Mouse (Mus musculus) adrenal gland, adult 2 months (tissue): ENCODE measurements around the gene Plekhg1. TPM values are rescaled to one million over a fixed set of nuclear protein-coding genes. Genes with fewer than 3 reads are reported as not detected.
A peak's percentile ranks its signal among the peaks of the same experiment; 100 is the strongest.

Source experiments
- DNase-seq: peaks from one replicate; pipeline ENCODE4 v3.0.0; 2021
- polyA plus RNA-seq: library from polyadenylated mRNA; depleted of rRNA; stranded (reverse); fragments of >200 nt; gene quantifications from 2 replicates; pipeline ENCODE4 v1.2.3, GENCODE M21; 2012
- total RNA-seq, 2 experiments: library from RNA; stranded (reverse); gene quantifications; 2 replicates each; pipeline ENCODE4 v1.2.3; 2021

Plekhg1 gene
- total and polyA plus RNA-seq, 3 experiments: 1.7 to 5.8 (median 5.0) TPM

DNA sequence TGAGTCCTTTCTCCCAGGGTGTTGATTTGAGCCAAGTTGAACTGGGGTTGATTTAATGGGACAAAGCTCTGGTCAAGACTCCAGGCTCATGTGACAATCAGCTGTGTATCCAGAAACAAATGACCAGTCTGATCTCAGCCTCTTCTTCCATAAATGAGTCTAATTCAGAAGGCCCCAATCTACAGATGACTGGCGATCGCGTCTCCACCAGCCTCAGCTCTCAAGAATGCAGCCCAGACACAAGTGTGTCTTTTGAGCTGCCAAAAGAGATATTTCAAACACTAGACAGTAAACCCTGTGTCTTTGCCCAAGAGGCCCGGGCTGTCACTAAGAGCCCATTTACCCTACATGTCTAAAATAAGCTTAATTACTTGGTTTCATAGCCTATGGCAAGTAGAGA lies 148.3 kb downstream of the Plekhg1 start:
- DNase-seq: no peak

- DNase-seq: no peak
Observed at GRCm38 (mm10) chr10:3891381-3892263, 151.5 kb downstream of the Plekhg1 start.

GRCm38 (mm10) chr10:3892368-3892767 lies 152.2 kb downstream of the Plekhg1 start:
- DNase-seq: no peak

GRCm38 (mm10) chr10:3898068-3898467 lies 157.9 kb downstream of the Plekhg1 start:
- no peak for DNase-seq

DNA sequence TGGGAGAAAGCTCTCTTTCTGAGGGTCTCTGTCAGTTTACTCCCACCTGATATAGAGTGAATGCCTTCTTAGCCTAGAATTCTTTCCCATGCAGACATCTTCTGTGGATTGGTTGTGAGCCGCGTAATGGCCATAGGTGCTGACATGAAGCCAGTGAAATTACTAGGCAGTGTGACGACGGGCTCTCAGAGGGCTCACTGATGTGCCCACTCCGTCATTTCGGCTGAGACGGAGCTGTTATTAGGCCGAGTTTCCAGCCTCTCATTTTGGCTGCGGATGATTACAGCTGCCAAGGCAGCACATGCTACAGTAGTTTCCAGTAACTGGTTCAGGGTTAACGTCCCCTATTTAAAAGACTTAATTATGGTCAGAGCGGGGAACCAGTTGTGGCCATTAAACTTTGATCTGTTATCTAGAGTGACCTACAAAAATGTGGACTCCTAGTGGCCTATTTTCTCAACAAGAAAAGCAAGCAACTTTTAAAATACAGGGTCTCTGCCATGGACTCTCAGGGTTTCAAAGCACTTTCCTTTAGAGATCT lies 160.3 kb downstream of the Plekhg1 start:
- DNase-seq: no peak

GRCm38 (mm10) chr10:3905747-3906146 lies 165.6 kb downstream of the Plekhg1 start:
- DNase-seq: no peak

GRCm38 (mm10) chr10:3914104-3914503 lies 173.9 kb downstream of the Plekhg1 start:
- DNase-seq: no peak

- DNase-seq: no peak
Observed at GRCm38 (mm10) chr10:3920368-3921152, 180.4 kb downstream of the Plekhg1 start.

DNA sequence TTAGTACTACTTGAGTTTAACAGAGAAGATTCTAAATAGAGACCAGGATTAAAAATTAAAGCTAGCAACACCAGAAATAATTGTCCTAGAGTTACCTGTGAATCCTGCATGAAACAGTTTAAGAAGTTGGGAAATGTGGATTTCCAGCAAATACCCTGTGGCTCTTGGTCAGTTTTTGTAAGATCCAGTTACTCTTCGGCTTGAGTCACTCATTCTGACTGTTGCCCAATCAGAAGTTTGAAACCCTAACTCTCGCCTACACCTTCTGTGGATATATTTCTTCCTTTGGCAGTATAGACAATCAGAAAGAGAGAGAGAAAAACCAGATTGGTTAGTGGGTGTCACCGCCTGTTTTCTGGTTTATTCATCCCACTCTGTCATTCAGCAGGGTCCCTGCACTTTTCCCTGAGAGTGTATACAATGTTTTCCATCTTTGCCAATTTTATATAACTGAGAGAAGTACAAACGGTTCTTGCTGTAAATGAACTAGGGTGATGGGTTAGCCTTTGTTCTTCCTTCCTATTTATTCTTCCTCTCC lies 187.9 kb downstream of the Plekhg1 start:
- DNase-seq: no peak

DNA sequence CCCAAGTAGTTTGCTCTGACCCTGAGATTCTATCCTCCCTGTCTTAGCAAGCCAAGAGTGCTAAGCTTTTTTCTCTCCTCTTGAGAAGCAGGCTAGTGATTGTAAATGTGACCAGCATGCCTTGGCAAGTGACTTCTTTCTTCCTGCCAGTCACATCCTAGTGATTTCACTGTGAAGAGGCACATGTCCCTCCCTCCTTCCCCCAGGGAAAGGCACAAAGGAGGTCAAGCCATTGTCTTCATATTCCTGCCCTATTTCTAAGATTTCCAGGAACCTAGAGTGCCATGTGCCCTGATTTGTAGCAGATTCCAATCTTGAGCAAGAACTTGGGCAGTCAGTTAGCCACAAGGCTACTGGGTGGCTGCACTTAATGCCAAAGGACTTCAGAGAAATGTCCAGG lies 191.7 kb downstream of the Plekhg1 start:
- DNase-seq: no peak

DNA sequence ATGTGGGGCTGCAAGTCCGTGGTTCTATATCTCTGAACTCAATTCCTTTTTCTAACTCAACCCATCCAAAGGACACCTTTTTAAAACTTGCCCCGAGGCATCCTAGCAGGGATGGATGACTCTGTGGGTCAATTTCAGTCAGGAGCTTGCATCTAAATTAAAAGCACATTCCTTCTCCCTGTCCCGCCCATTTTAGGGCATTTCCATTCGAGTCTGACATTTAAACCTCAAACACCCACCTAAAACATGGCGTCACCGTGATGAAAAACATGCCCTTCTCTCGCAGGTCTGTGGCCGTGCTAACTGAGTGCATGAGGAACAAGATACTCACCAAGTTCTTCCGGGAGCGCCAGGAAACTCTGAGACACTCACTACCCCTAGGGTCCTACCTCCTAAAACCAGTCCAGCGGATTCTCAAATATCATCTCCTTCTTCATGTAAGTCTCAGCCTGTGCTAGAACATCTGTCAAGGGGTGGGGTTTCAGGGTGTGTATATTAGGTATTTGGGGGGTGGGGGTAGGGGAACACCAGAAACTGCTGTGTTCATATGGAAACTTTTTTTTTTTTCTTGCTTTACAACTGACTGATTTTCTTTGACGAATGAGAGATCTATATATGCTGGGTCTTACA lies 193.3 kb downstream of the Plekhg1 start:
- DNase-seq: no peak

- DNase-seq: no peak
Observed at GRCm38 (mm10) chr10:3936864-3937263, 196.7 kb downstream of the Plekhg1 start.

DNA sequence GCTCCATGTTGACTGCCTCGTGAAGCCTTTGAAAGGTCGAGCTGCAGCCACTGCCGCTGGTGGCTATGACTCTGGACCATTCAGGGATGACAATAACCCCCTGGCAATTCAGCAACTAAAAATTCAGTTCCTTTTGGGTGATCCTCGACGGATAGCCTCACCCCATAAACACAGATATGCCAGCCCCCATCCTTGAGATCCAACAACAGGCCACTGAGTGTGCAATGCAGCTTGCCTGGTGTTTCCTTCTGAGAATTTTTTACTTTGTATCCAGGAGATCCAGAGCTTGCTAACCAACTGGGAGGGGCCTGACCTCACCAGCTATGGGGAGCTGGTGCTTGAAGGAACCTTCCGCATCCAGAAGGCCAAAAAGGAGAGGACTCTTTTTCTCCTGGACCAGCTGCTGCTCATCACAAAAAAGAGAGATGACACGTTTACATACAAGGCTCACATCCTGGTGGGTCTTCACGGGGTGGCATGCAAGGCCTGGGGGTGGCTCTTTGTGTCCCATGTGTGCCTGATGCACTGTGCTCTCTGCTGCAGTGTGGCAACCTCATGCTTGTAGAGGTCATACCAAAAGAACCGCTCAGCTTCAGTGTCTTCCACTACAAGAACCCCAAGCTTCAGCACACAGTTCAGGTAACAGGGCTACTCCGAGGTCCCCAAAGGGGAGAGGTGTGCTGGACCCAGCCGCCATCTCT lies 199.9 kb downstream of the Plekhg1 start:
- no peak for DNase-seq

- no peak for DNase-seq
Observed at GRCm38 (mm10) chr10:3940596-3940975, 200.4 kb downstream of the Plekhg1 start.

GRCm38 (mm10) chr10:3941054-3941757 lies 201.0 kb downstream of the Plekhg1 start:
- DNase-seq: no peak

DNA sequence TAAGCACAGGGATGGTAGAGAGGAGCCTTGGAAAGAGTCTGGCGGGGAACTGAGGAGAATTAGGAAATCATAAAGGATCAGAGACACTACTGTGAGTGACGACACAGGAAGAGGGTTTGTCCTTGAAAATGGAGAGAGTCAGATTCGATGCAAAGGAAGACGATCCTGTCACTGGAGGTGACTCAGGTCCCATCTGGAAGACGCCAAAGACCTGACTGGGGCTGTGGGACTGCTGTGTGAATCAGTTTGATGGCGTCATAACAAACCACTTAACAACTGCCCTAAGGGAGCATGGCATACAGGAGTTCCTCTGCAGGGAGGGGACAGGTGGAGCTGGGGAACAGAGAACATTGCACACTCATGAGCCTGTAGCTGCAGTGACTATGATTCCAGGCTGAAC lies 202.1 kb downstream of the Plekhg1 start:
- DNase-seq: peak; percentile 8

- DNase-seq: peak; percentile 60
Observed at GRCm38 (mm10) chr10:3943492-3944395, 203.6 kb downstream of the Plekhg1 start.

DNA sequence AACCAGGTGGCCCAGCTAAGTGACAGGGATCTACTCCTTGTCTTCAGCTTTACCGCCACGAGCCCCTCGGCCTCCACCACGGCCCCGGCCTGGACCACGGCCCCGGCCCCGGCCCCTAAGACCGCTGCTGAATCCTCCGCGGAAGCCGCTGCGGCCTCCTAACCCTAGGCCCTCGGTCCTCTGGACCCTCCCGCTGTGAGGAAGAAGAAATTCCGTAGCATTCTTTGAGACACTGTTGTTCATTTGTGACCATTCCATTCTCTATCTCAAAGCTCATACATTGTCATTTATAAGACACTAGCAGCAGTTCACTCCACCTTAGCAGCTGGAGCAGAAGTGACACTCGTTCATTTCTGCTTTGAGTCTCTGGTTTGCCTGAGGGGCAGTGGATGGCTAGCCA lies 206.7 kb downstream of the Plekhg1 start:
- no peak for DNase-seq

GRCm38 (mm10) chr10:3947346-3947745 lies 207.2 kb downstream of the Plekhg1 start:
- DNase-seq: no peak

- DNase-seq: no peak
Observed at GRCm38 (mm10) chr10:3949306-3949705, 209.1 kb downstream of the Plekhg1 start.
